Mouse (Mus musculus): ENCODE results near the gene Phactr3. TPM values are rescaled to one million over a fixed set of nuclear protein-coding genes. Genes with fewer than 3 reads are reported as not detected.

Phactr3 gene
- polyA plus RNA-seq, 1 experiment from 2014 or later: 1.4 TPM

DNA sequence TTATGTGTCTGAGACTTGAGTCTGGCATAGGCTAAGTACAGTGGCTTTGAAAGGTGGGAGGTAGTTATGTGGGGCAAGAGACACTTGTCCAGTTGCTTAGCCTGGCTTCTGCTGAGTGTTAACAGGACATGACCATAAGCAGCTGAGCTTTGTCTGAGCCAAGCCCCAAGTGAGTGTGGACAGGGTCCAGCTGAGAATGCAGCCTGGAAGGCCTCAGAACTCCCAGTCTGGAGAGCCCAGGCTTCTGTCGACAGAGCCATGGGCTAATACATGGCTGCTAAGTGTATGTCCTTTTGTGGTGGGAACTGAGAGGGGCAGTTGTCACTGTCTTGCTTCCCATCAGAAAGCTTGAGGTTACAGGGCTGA is 37.1 kb downstream of the Phactr3 start:
- H3K4me1 ChIP-seq: no peaks in the 10 kb centered on the region
- H3K9me3 ChIP-seq (replicated peaks): no peaks in the 10 kb centered on the region
- H3K4me2 ChIP-seq (replicated peaks): no peak overlapping the region
- H3K9ac ChIP-seq: no peak overlapping the region
- no peak overlapping the region for H3K27ac ChIP-seq (replicated peaks)
- WGBS: 63% methylated on average over 1 of the region's 1 CpGs
- no peaks in the 10 kb centered on the region for H3K27me3 ChIP-seq
- H3K4me3 ChIP-seq (replicated peaks): no peak overlapping the region
- no peak for ATAC-seq (ENCODE audit: insufficient number of reproducible peaks, low FRiP score, low TSS enrichment, low read depth)
- no peaks in the 10 kb centered on the region for H3K36me3 ChIP-seq

GRCm38 (mm10) chr2:178158936-178159335 is 40.2 kb downstream of the Phactr3 start:
- 0 out of 2 replicates have a peak, but pooled peaks have one; percentile 36 for ATAC-seq (ENCODE audit: insufficient number of reproducible peaks, low FRiP score, low TSS enrichment, low read depth)
- Histone ChIP-seq H3K4me1 (no peaks in the 10 kb centered on the region), H3K9me3 (replicated peaks) (no peaks in the 10 kb centered on the region), H3K27me3 (no peaks in the 10 kb centered on the region), H3K9ac (no peak overlapping the region), H3K4me3 (replicated peaks) (no peak overlapping the region), H3K36me3 (no peaks in the 10 kb centered on the region), H3K27ac (replicated peaks) (no peak overlapping the region), H3K4me2 (replicated peaks) (no peak overlapping the region)
- WGBS: 79% methylated on average over 12 of the region's 12 CpGs

GRCm38 (mm10) chr2:178163981-178164380 is 45.2 kb downstream of the Phactr3 start:
- no peak for ATAC-seq (ENCODE audit: insufficient number of reproducible peaks, low FRiP score, low TSS enrichment, low read depth)

GRCm38 (mm10) chr2:178165943-178166342 is 47.2 kb downstream of the Phactr3 start:
- ATAC-seq (ENCODE audit: insufficient number of reproducible peaks, low FRiP score, low TSS enrichment, low read depth): no peak
- H3K27ac ChIP-seq (replicated peaks): no peak overlapping the region
- no peaks in the 10 kb centered on the region for H3K4me1 ChIP-seq
- H3K9me3 ChIP-seq (replicated peaks): no peaks in the 10 kb centered on the region
- no peaks in the 10 kb centered on the region for H3K36me3 ChIP-seq
- no peak overlapping the region for H3K4me2 ChIP-seq (replicated peaks)
- 70% methylated on average over 10 of the region's 10 CpGs for WGBS
- no peaks in the 10 kb centered on the region for H3K27me3 ChIP-seq
- no peak overlapping the region for H3K9ac ChIP-seq
- no peak overlapping the region for H3K4me3 ChIP-seq (replicated peaks)

More at GRCm38 (mm10) chr2:178163981-178164380, 45.2 kb downstream of the Phactr3 start:
- Histone ChIP-seq H3K4me3 (replicated peaks) (no peak overlapping the region), H3K9ac (no peak overlapping the region), H3K9me3 (replicated peaks) (no peaks in the 10 kb centered on the region), H3K4me1 (no peaks in the 10 kb centered on the region), H3K4me2 (replicated peaks) (no peak overlapping the region), H3K27me3 (no peaks in the 10 kb centered on the region), H3K27ac (replicated peaks) (no peak overlapping the region), H3K36me3 (no peaks in the 10 kb centered on the region)
- WGBS: 91% methylated on average over 1 of the region's 1 CpGs

GRCm38 (mm10) chr2:178169983-178170382 is 51.2 kb downstream of the Phactr3 start:
- no peak overlapping the region for H3K4me2 ChIP-seq (replicated peaks)
- H3K4me3 ChIP-seq (replicated peaks): no peak overlapping the region
- H3K9ac ChIP-seq: no peak overlapping the region
- 0 out of 2 replicates have a peak, but pooled peaks cover 2% of the 10 kb centered on the region for H3K4me1 ChIP-seq
- no peaks in the 10 kb centered on the region for H3K36me3 ChIP-seq
- WGBS: 77% methylated on average over 8 of the region's 8 CpGs
- no peak overlapping the region for H3K27ac ChIP-seq (replicated peaks)
- no peaks in the 10 kb centered on the region for H3K27me3 ChIP-seq
- H3K9me3 ChIP-seq (replicated peaks): no peaks in the 10 kb centered on the region
- ATAC-seq (ENCODE audit: insufficient number of reproducible peaks, low FRiP score, low TSS enrichment, low read depth): no peak

GRCm38 (mm10) chr2:178173951-178174350 is 55.2 kb downstream of the Phactr3 start:
- H3K36me3 ChIP-seq: no peaks in the 10 kb centered on the region
- no peaks in the 10 kb centered on the region for H3K27me3 ChIP-seq
- H3K4me3 ChIP-seq (replicated peaks): no peak overlapping the region
- no peaks in the 10 kb centered on the region for H3K9me3 ChIP-seq (replicated peaks)
- WGBS: 56% methylated on average over 2 of the region's 2 CpGs
- 0 out of 2 replicates have a peak, but pooled peaks cover 9% of the 10 kb centered on the region for H3K4me1 ChIP-seq
- ATAC-seq (ENCODE audit: insufficient number of reproducible peaks, low FRiP score, low TSS enrichment, low read depth): no peak
- H3K9ac ChIP-seq: no peak overlapping the region
- H3K4me2 ChIP-seq (replicated peaks): no peak overlapping the region
- no peak overlapping the region for H3K27ac ChIP-seq (replicated peaks)

DNA sequence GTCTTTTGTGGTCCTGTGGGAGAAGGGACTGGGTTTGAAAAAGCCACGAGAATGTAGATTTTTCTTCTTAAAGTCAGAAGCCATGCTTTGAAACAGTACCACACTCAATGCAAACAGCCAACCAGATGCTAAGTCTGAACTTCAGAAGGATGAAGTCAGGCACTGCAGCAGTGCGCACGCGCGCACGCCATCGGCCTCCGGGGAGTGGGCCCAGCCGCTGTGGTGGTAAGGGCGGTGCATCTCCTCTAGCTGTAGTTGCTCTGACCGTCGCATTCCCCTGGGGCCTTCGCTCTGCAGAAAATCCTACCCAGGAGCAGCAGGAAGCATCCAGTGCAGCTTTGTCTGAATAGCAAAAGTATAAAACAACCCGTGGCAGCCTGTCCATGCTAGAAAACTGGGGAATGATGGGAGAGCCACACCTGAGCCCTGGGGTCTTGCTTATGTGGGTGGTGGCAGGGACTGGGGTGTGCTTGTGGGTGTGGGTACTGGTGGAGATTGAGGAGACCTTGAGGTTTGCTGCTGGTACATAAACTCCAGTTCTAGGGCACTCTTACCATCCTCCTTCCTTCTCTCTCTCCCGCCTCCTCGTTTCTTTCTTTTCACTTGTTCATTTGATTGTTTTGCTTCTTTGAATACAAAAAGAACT is 56.6 kb downstream of the Phactr3 start:
- H3K36me3 ChIP-seq: no peaks in the 10 kb centered on the region
- peak; percentile 65 for ATAC-seq (ENCODE audit: insufficient number of reproducible peaks, low FRiP score, low TSS enrichment, low read depth)
- H3K9ac ChIP-seq: no peak overlapping the region
- peak overlapping the region; percentile 42 for H3K4me2 ChIP-seq (replicated peaks)
- H3K9me3 ChIP-seq (replicated peaks): no peaks in the 10 kb centered on the region
- peak overlapping the region; percentile 30; the same call in 1 of the 2 replicates for H3K27ac ChIP-seq (replicated peaks)
- H3K27me3 ChIP-seq: no peaks in the 10 kb centered on the region
- peak overlapping the region; percentile 28 for H3K4me3 ChIP-seq (replicated peaks)
- 0 out of 2 replicates have a peak, but pooled peaks cover 9% of the 10 kb centered on the region for H3K4me1 ChIP-seq
- 16% methylated on average over 16 of the region's 16 CpGs for whole genome bisulfite sequencing

- no peaks in the 10 kb centered on the region for H3K4me1 ChIP-seq
- no peak overlapping the region for H3K9ac ChIP-seq
- H3K36me3 ChIP-seq: no peaks in the 10 kb centered on the region
- ATAC-seq (ENCODE audit: insufficient number of reproducible peaks, low FRiP score, low TSS enrichment, low read depth): no peak
- H3K4me3 ChIP-seq (replicated peaks): no peak overlapping the region
- H3K27me3 ChIP-seq: no peaks in the 10 kb centered on the region
- H3K4me2 ChIP-seq (replicated peaks): no peak overlapping the region
- no peak overlapping the region for H3K27ac ChIP-seq (replicated peaks)
- 56% methylated on average over 5 of the region's 5 CpGs for WGBS
- H3K9me3 ChIP-seq (replicated peaks): no peaks in the 10 kb centered on the region
These were observed 65.5 kb downstream of the Phactr3 start for GRCm38 (mm10) chr2:178184251-178184650.

- no peaks in the 10 kb centered on the region for H3K27me3 ChIP-seq
- WGBS: 67% methylated on average over 6 of the region's 6 CpGs
- H3K9ac ChIP-seq: no peak overlapping the region
- no peak overlapping the region for H3K4me2 ChIP-seq (replicated peaks)
- no peaks in the 10 kb centered on the region for H3K4me1 ChIP-seq
- H3K4me3 ChIP-seq (replicated peaks): no peak overlapping the region
- H3K36me3 ChIP-seq: no peaks in the 10 kb centered on the region
- ATAC-seq (ENCODE audit: insufficient number of reproducible peaks, low FRiP score, low TSS enrichment, low read depth): peak; percentile 61; the same call in 1 of the 2 replicates
- no peaks in the 10 kb centered on the region for H3K9me3 ChIP-seq (replicated peaks)
- no peak overlapping the region for H3K27ac ChIP-seq (replicated peaks)
These were observed 66.1 kb downstream of the Phactr3 start for GRCm38 (mm10) chr2:178184862-178185261.

- Histone ChIP-seq H3K4me2 (replicated peaks) (no peak overlapping the region), H3K4me1 (no peaks in the 10 kb centered on the region), H3K27ac (replicated peaks) (no peak overlapping the region), H3K9ac (no peak overlapping the region), H3K27me3 (no peaks in the 10 kb centered on the region), H3K36me3 (no peaks in the 10 kb centered on the region), H3K4me3 (replicated peaks) (no peak overlapping the region), H3K9me3 (replicated peaks) (no peaks in the 10 kb centered on the region)
- 68% methylated on average over 2 of the region's 2 CpGs for WGBS
- ATAC-seq (ENCODE audit: insufficient number of reproducible peaks, low FRiP score, low TSS enrichment, low read depth): no peak
These were observed 70.2 kb downstream of the Phactr3 start for GRCm38 (mm10) chr2:178188988-178189387.

DNA sequence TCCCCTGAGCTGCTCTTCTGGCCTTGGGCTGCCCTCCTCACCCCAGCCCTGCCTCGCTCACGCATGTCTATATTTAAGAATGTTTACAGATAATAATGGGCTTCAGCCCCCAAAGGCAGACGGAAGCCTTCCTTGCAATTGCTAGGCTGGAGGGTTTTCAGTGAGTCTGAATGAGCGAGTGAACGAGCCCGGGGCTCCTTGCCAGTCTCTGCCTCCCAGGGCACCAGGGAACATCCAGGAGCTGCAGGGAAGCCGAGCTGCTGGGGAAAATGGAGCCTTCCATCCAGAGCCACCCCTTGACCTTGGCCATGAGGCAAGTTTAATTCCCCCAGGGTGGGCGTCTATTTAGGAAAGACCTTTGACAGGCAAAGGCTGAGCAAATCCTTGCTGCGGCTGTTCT is 74.1 kb downstream of the Phactr3 start:
- Histone ChIP-seq H3K4me2 (replicated peaks) (no peak overlapping the region), H3K27ac (replicated peaks) (no peak overlapping the region), H3K36me3 (no peaks in the 10 kb centered on the region), H3K4me1 (no peaks in the 10 kb centered on the region), H3K27me3 (no peaks in the 10 kb centered on the region), H3K4me3 (replicated peaks) (no peak overlapping the region), H3K9ac (no peak overlapping the region), H3K9me3 (replicated peaks) (no peaks in the 10 kb centered on the region)
- WGBS: 49% methylated on average over 9 of the region's 9 CpGs
- ATAC-seq (ENCODE audit: insufficient number of reproducible peaks, low FRiP score, low TSS enrichment, low read depth): no peak

DNA sequence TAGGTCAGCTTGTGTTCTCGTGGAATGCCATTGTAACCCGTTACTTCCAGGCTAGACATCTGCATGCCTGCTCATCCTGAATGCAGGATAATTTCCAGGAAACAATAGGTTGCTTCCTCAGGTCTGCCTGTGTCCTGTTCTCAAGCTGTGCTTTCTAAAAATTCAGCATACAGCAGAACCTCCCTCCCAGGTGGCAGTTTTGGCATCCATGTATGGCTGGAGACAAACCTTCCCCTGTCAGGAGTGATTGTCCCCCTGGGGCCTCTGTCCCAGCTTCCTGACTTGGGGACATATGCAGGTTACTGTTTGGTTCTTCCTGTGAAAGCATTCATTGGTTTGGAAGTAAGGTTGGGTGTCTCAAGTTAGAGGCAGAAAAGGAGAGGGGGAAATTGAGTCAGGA is 74.7 kb downstream of the Phactr3 start:
- Histone ChIP-seq H3K36me3 (no peaks in the 10 kb centered on the region), H3K4me3 (replicated peaks) (no peak overlapping the region), H3K9ac (no peak overlapping the region), H3K4me2 (replicated peaks) (no peak overlapping the region), H3K27me3 (no peaks in the 10 kb centered on the region), H3K27ac (replicated peaks) (no peak overlapping the region), H3K9me3 (replicated peaks) (no peaks in the 10 kb centered on the region), H3K4me1 (no peaks in the 10 kb centered on the region)
- WGBS: 33% methylated on average over 2 of the region's 2 CpGs
- no peak for ATAC-seq (ENCODE audit: insufficient number of reproducible peaks, low FRiP score, low TSS enrichment, low read depth)
